Mouse (Mus musculus): ENCODE measurements around the gene Gm45062. TPM values are rescaled to one million over a fixed set of nuclear protein-coding genes. Genes with fewer than 3 reads are reported as not detected.

Gm45062 gene
- polyA plus RNA-seq, 1 experiment from 2014 or later, result 6.9 TPM

DNA sequence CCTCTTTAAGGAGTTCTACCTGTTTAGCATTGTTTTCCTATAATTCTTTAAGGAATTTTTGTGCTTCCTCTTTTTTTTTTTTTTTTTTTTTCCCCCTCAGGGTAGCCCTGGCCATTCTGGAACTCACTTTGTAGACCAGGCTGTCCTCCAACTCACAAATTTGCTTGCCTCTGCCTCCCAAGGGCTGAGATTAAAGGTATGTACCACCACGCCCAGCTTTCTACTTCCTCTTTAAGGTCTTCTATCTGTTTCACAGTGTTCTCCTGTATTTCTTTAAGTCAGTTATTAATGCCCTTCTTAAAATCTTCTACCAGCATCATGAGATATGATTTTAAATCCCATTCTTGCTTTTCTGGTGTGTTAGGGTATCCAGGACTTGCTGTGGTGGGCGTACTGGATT, 130.1 kb downstream of the Gm45062 start:
- no peaks in the 10 kb centered on the region for H3K27me3 ChIP-seq (replicated peaks; ENCODE audit: low read depth, poor library complexity, severe bottlenecking)
- H3K27ac ChIP-seq (replicated peaks), result no peak overlapping the region
- no peaks in the 10 kb centered on the region for H3K9me3 ChIP-seq
- H3K4me3 ChIP-seq, result no peak overlapping the region
- DNase-seq (ENCODE audit: low spot score), result no peak
- no peaks in the 10 kb centered on the region for H3K4me1 ChIP-seq
- 96% methylated on average over 2 of the region's 2 CpGs for WGBS
- H3K36me3 ChIP-seq (replicated peaks), result no peaks in the 10 kb centered on the region

DNA sequence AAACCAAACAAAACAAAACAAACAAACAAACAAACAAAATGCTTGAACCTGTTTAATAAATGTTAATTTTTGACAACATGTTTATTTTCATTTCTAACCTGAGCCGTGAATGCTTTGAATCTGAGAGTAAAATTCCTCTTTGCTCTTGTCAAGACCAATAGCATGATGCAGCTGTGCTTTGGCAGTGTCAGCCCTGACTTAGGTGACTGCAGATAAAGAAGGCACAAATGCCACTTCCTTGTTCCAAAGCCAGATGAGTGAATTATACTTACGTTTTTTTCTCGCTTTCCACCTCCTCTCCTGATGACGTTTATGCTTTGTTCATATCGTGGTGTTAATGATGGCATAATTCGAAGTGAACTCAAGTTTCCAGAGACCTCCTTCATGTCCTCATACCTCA, 131.0 kb downstream of the Gm45062 start:
- no peak overlapping the region for H3K4me3 ChIP-seq
- DNase-seq (ENCODE audit: low spot score), result no peak
- no peaks in the 10 kb centered on the region for H3K36me3 ChIP-seq (replicated peaks)
- WGBS, result 92% methylated on average over 6 of the region's 6 CpGs
- H3K27me3 ChIP-seq (replicated peaks; ENCODE audit: low read depth, poor library complexity, severe bottlenecking), result no peaks in the 10 kb centered on the region
- H3K4me1 ChIP-seq, result 0 out of 2 replicates have a peak, but pooled peaks cover 3% of the 10 kb centered on the region
- no peak overlapping the region for H3K27ac ChIP-seq (replicated peaks)
- H3K9me3 ChIP-seq, result no peaks in the 10 kb centered on the region

DNA sequence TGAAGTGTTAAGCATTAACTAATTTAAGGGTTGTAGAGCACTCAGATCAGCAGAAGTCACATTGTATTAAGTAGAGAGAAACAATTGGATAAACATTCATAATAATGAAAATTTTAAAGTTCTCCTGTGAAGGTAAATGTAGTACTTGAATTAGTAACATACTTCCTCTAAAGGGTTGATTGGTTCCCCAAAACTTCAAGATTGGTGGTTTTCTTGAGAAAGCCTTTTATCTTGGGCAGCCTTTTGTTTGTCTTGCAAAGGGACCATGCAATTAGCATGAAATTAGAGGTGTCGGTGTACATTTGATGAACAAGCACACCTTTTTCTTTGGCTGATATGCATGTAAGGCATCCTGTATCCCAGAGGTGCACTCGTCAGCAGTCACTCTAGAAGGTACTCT, 131.7 kb downstream of the Gm45062 start:
- Histone ChIP-seq H3K27me3 (replicated peaks; ENCODE audit: low read depth, poor library complexity, severe bottlenecking) (no peaks in the 10 kb centered on the region), H3K4me1 (0 out of 2 replicates have a peak, but pooled peaks cover 3% of the 10 kb centered on the region), H3K36me3 (replicated peaks) (no peaks in the 10 kb centered on the region), H3K9me3 (no peaks in the 10 kb centered on the region), H3K4me3 (no peak overlapping the region), H3K27ac (replicated peaks) (no peak overlapping the region)
- no peak for DNase-seq (ENCODE audit: low spot score)
- 83% methylated on average over 2 of the region's 2 CpGs for WGBS

DNA sequence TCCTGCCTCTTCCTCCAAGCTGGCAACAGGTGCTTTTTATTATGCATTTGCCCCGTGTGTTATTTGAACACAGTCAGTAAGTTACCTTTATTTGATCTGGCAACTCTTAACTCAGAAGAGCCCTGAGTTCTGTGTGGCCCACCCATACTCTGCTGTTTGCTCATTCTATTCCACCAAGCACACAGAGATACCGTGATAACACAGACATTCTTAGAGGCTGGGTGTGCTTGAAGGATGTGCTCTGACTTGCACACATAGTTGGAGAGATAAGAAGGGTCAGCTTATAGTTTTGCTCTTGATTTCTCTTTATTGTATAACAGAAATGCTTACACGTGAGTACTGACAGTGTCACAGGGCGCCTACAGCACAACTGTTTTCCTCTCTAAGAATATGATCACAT, 133.8 kb downstream of the Gm45062 start:
- Histone ChIP-seq H3K4me3 (no peak overlapping the region), H3K9me3 (no peaks in the 10 kb centered on the region), H3K27me3 (replicated peaks; ENCODE audit: low read depth, poor library complexity, severe bottlenecking) (no peaks in the 10 kb centered on the region), H3K36me3 (replicated peaks) (no peaks in the 10 kb centered on the region), H3K27ac (replicated peaks) (no peak overlapping the region), H3K4me1 (0 out of 2 replicates have a peak, but pooled peaks cover 3% of the 10 kb centered on the region)
- WGBS, result 81% methylated on average over 4 of the region's 4 CpGs
- DNase-seq (ENCODE audit: low spot score), result no peak

DNA sequence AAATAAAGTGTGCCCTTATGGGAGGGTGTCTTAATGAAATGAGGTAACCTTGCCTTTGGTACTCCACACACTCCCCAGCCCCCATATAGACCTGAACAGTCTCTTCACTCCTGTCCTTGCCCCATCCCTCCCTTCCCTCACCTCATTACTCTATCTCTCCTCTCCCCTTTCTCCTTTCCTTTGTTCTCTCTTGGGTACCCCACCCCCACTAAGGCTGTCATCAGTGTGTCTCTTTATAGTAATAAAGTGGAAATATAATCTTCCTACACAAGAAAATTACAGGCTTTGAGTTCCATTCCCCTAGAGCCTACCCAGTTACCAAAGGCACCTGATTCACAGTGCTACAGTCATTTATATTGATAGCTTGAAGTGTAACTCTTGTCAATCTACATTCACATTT, 134.8 kb downstream of the Gm45062 start:
- Histone ChIP-seq H3K36me3 (replicated peaks) (no peaks in the 10 kb centered on the region), H3K4me3 (no peak overlapping the region), H3K27ac (replicated peaks) (no peak overlapping the region), H3K27me3 (replicated peaks; ENCODE audit: low read depth, poor library complexity, severe bottlenecking) (no peaks in the 10 kb centered on the region), H3K9me3 (no peaks in the 10 kb centered on the region), H3K4me1 (0 out of 2 replicates have a peak, but pooled peaks cover 3% of the 10 kb centered on the region)
- no peak for DNase-seq (ENCODE audit: low spot score)

DNA sequence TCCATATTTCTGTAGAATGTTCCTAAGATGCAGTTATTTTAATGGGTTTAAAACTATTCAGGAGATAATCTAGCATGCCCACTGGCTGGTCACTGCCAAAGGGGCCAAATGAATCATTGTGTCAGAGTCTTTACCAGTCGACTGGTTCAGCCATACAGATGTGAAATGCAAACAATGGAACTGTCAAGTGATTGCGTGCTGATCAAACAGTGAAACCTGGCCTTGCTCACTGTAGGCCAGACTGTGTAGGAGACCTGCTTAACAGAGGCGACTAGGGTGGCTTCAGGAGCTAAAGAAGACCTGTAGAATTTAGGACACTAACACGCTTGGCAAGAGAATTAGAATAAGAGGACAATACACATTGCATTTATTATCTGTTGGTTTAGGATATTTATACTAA, 135.8 kb downstream of the Gm45062 start:
- WGBS, result 61% methylated on average over 4 of the region's 4 CpGs
- no peak for DNase-seq (ENCODE audit: low spot score)
- no peaks in the 10 kb centered on the region for H3K9me3 ChIP-seq
- 0 out of 2 replicates have a peak, but pooled peaks cover 3% of the 10 kb centered on the region for H3K4me1 ChIP-seq
- H3K27me3 ChIP-seq (replicated peaks; ENCODE audit: low read depth, poor library complexity, severe bottlenecking), result no peaks in the 10 kb centered on the region
- H3K4me3 ChIP-seq, result no peak overlapping the region
- no peak overlapping the region for H3K27ac ChIP-seq (replicated peaks)
- no peaks in the 10 kb centered on the region for H3K36me3 ChIP-seq (replicated peaks)

DNA sequence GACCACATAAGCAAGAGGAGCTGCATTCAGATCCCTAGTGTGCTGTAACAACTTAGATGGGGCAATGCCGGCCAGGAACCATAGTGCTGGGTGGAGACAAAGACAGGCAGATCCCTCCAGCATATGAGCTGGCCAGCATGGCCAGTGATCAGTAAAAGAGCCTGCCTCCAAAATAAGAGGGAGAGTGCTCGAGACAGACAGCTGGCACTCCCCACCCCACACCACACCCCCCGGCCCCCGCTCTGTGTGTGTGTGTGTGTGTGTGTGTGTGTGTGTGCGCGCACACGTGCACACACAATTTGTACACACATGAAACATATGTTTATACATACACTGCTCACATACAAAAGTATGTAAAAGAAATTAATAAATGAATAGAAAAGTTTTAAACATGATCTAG, 138.0 kb downstream of the Gm45062 start:
- Histone ChIP-seq H3K27ac (replicated peaks) (no peak overlapping the region), H3K4me3 (no peak overlapping the region), H3K36me3 (replicated peaks) (0 out of 2 replicates have a peak, but pooled peaks cover 3% of the 10 kb centered on the region), H3K27me3 (replicated peaks; ENCODE audit: low read depth, poor library complexity, severe bottlenecking) (no peaks in the 10 kb centered on the region), H3K4me1 (0 out of 2 replicates have a peak, but pooled peaks cover 3% of the 10 kb centered on the region), H3K9me3 (no peaks in the 10 kb centered on the region)
- WGBS, result 82% methylated on average over 7 of the region's 7 CpGs
- no peak for DNase-seq (ENCODE audit: low spot score)

DNA sequence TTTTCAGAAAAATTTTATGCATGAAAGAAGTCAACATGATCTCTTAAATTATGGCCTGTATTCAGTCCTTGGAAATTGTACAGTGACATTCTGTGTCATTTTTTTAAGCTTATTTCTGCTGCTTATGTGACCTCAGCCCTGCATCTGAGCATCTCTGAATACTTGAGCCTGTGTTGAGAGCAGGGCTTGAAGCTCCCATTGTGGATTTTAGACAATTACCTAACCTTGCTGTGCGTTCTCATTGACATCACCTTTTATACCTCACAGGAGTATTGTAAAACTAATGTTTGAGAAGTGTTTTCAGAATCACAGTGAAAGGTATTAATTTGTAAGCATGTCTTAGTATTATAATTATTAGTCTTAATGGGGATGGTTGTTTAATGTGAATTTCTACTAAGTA, 140.5 kb downstream of the Gm45062 start:
- Histone ChIP-seq H3K4me3 (no peak overlapping the region), H3K27ac (replicated peaks) (no peak overlapping the region), H3K27me3 (replicated peaks; ENCODE audit: low read depth, poor library complexity, severe bottlenecking) (no peaks in the 10 kb centered on the region), H3K4me1 (0 out of 2 replicates have a peak, but pooled peaks cover 3% of the 10 kb centered on the region), H3K36me3 (replicated peaks) (0 out of 2 replicates have a peak, but pooled peaks cover 3% of the 10 kb centered on the region), H3K9me3 (no peaks in the 10 kb centered on the region)
- 77% methylated on average over 1 of the region's 1 CpGs for WGBS
- no peak for DNase-seq (ENCODE audit: low spot score)

DNA sequence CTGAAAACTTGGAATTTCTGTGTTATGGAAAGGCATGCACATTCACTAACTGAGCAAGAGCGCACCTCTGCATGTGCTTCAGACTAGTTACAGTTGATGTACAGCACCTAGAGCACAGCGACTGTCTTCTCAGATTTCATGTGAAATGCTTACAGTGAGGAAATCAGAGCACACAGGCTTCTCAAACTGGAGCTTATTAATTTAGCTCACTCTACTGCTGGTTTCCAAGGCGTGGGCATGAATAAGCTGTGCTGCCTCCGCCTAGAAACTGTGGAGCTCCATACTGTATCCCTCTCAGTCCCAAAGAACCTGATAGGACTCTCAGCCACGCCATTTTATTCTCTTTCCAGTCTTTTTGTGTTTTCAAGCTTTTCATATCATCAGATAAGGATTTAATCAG, 143.9 kb downstream of the Gm45062 start:
- Histone ChIP-seq H3K27ac (replicated peaks) (no peak overlapping the region), H3K9me3 (no peaks in the 10 kb centered on the region), H3K4me1 (no peaks in the 10 kb centered on the region), H3K36me3 (replicated peaks) (0 out of 2 replicates have a peak, but pooled peaks cover 3% of the 10 kb centered on the region), H3K27me3 (replicated peaks; ENCODE audit: low read depth, poor library complexity, severe bottlenecking) (no peaks in the 10 kb centered on the region), H3K4me3 (no peak overlapping the region)
- WGBS, result 88% methylated on average over 5 of the region's 5 CpGs
- DNase-seq (ENCODE audit: low spot score), result no peak

DNA sequence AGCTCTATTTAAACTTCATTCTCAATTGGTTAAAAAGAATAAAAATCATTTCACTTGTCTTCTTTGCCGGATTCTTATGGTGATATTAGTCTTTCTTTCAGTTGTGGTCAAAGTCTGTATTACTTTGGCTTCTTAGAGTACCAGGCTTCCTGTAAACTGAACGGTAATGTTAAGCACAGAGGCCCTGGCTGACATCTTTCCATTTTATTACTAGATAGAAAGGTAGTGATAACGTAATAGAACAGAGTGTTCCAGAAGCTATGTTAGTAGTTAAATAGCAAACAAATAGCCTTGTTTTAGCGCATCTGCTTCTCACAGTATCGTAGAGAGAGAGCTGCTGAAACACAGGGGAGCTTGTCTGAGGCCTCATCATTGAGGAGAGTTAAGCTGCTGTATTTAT, 146.6 kb downstream of the Gm45062 start:
- Histone ChIP-seq H3K4me1 (no peaks in the 10 kb centered on the region), H3K36me3 (replicated peaks) (0 out of 2 replicates have a peak, but pooled peaks cover 3% of the 10 kb centered on the region), H3K27ac (replicated peaks) (no peak overlapping the region), H3K9me3 (no peaks in the 10 kb centered on the region), H3K27me3 (replicated peaks; ENCODE audit: low read depth, poor library complexity, severe bottlenecking) (no peaks in the 10 kb centered on the region), H3K4me3 (no peak overlapping the region)
- WGBS, result 92% methylated on average over 5 of the region's 5 CpGs
- no peak for DNase-seq (ENCODE audit: low spot score)

DNA sequence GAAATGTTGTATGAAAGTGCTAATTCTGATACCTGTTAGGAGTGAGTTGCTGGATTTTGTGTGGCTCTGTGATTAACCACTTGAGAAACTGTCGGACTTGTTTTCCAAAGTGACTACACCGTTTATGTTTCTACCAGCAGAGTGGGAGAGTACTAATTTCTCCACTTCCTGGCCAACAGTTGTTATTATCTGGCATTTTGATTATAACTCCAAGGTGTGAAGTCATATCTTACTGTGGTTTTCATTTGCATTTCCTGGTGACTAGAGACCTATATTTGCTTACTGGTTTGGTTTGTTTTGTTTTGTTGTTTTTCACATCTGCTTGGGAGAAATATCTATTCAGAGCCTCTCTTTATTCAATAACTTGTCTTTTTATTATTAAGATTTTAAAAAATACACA, 149.1 kb downstream of the Gm45062 start:
- Histone ChIP-seq H3K27me3 (replicated peaks; ENCODE audit: low read depth, poor library complexity, severe bottlenecking) (no peaks in the 10 kb centered on the region), H3K27ac (replicated peaks) (no peak overlapping the region), H3K4me1 (no peaks in the 10 kb centered on the region), H3K4me3 (no peak overlapping the region), H3K9me3 (no peaks in the 10 kb centered on the region), H3K36me3 (replicated peaks) (no peaks in the 10 kb centered on the region)
- WGBS, result 88% methylated on average over 2 of the region's 2 CpGs
- DNase-seq (ENCODE audit: low spot score), result no peak

DNA sequence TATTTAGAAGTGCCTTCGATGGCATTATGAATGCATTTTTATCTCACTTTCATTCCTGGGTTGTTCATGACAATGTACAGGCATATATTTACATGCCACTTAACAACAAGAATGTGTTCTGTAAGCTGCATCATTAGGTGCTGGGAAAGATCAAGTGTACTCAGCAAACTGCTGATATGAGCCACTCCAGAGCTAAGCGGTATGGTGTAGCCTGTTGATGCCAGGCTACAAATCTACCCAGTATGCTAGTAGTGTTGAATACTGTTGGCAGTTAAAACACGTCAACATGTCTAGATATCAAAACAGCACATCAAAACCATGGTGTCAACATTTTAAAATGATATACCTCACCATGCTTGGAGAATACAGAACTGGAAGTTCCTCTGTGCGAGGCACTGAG, 150.6 kb downstream of the Gm45062 start:
- no peaks in the 10 kb centered on the region for H3K27me3 ChIP-seq (replicated peaks; ENCODE audit: low read depth, poor library complexity, severe bottlenecking)
- H3K27ac ChIP-seq (replicated peaks), result no peak overlapping the region
- H3K36me3 ChIP-seq (replicated peaks), result no peaks in the 10 kb centered on the region
- H3K4me1 ChIP-seq, result no peaks in the 10 kb centered on the region
- DNase-seq (ENCODE audit: low spot score), result no peak
- no peak overlapping the region for H3K4me3 ChIP-seq
- H3K9me3 ChIP-seq, result no peaks in the 10 kb centered on the region
- WGBS, result 94% methylated on average over 4 of the region's 4 CpGs

DNA sequence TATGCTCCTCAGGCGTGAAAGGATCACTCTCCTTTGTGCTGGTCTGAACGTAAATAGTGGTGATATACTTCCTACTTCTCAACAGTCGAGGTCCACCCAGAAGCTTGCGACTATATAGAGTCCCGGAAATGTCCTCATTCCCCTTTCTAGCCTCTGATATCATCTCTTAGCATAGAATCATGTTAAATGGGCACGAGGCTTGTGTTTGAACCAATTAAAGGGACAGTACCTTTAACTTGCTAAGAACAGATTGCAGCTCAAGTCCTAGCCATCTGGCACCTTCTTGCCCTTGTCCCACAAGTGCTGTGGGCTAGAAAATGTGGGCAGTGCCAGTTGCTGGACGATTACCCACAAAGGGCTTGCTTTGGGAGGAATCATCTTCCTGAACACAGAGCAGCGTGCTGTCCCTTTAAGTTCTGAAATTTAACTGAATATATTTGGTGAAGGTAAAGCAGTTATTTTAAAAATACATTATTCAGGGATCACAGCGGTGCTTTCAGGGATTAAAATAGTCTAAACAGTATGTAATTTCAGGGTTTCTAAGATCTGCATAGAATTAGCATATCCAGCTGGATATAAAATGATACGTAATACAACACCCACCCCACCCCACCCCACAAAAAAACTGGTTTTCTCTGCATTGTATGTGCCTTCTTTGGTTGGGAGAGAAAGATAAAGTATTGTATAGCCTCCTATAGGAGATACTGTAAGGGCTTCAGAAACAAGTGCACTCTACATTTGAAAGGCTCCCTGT, 153.8 kb downstream of the Gm45062 start:
- Histone ChIP-seq H3K27me3 (replicated peaks; ENCODE audit: low read depth, poor library complexity, severe bottlenecking) (no peaks in the 10 kb centered on the region), H3K4me1 (no peaks in the 10 kb centered on the region)
- 83% methylated on average over 10 of the region's 10 CpGs for WGBS

More for the DNA sequence above, 153.8 kb downstream of the Gm45062 start:
- Histone ChIP-seq H3K36me3 (replicated peaks) (no peaks in the 10 kb centered on the region), H3K27ac (replicated peaks) (no peak overlapping the region), H3K9me3 (no peaks in the 10 kb centered on the region), H3K4me3 (no peak overlapping the region)
- DNase-seq (ENCODE audit: low spot score), result no peak

Measured in embryonic facial prominence, embryonic 10.5 days (tissue).